Mouse (Mus musculus) ovary, postnatal 36 days (tissue): ENCODE data around the gene Fpgs.

Experiments used
- DNase-seq: peaks from one replicate; pipeline ENCODE4 v3.0.0; 2022; ENCODE audit warnings: low spot score, mixed read lengths

The Fpgs gene

DNA sequence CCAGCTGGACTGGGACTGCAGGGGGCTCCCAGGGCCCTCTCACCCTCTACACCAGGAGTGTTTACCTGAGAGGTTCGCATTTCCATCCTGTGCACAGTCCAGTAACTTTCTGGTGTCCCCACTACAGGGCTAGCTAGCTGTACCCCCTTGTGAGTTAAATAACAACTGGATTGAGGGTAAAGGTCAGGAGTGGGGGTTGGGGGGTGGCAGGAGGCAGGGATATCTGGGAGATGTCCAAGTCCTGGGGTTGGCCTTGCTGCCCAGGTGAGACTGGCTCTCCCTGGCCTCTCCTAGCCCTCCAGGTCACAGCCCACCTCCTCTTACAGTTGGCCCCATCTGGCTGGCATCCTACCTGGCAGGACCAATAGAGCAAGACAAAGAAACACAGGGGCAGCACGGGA, at the start of gene Fpgs:
TSS of gene Fpgs (minus strand) at position 125 of the 401 bp plus-strand sequence.
- DNase-seq: no peak

DNA sequence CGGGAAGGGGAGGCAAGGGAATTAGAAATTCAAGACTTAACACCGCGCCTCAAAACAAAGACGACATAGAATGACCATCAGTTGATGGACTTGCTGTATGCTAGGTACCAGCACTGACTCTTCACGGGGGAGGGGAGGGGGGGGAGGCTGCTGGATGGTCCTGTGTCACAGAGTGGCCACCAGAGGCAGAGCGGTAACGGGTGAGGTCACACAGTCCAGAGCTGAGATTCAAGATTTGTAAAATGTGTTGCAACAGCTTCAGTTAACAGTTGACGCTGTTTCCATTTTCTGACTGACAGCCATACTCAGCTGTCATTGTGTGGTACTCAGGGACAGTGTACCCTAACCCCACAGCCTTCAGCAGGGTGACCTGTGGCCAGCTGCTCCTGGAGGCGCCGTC, 48.2 kb upstream of the Fpgs start:
- no peak for DNase-seq

GRCm38 (mm10) chr2:32751665-32752033, 47.7 kb upstream of the Fpgs start:
- DNase-seq: no peak

DNA sequence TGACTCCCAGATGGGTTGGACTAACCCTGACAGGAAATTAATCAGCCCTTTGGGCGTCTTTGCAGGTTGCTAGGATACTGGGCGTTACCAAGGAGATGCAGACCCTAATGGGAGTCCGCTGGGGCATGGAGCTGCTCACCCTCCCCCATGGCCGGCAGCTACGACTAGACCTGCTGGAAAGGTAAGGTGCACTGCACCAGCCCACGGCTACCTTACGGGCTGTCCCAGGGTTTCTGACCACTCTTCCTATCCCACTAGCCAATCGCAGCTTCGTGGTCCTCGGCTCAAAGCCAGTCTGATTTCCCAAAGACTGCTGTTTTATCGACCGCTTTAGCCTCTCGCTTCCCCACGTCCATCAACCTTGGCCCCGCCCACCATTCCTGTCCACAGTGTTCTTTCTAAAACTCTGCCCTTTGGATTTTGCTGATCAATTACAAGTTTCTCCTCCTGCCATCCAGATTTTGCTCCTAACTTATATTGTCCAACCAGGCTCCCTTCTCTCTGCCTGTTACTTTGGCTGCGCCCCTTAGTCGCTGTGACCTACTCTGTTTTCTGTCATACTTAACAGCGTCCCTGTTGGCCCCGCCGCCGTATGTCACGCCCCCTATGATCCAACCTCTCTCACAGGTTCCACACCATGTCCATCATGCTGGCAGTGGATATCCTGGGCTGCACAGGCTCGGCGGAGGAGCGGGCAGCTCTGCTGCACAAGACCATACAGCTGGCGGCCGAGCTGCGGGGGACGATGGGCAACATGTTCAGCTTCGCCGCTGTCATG, 47.1 kb upstream of the Fpgs start:
- DNase-seq: peak; percentile 73

- no peak for DNase-seq
Observed at GRCm38 (mm10) chr2:32750199-32750598, 46.3 kb upstream of the Fpgs start.

GRCm38 (mm10) chr2:32749082-32749481, 45.1 kb upstream of the Fpgs start:
- DNase-seq: no peak

GRCm38 (mm10) chr2:32744272-32744982, 40.5 kb upstream of the Fpgs start:
- DNase-seq: no peak

DNA sequence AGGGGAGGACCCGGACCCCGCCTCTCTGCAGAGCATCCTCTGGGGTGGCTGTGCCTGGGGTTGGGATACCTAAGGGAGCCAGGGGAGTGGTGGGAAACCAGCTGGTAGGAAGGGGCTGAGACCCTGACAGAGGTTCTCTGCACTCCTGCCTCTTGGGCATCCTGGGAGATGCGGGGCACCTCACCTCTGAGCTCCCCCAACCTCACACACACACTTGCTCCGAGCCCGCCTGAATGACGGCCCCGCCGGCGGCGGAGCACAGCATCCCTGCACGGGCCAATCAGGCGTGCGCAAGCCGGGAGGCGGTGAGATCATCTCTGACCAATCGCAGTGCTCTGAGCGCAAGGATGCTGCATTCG, 38.2 kb upstream of the Fpgs start:
- no peak for DNase-seq

DNA sequence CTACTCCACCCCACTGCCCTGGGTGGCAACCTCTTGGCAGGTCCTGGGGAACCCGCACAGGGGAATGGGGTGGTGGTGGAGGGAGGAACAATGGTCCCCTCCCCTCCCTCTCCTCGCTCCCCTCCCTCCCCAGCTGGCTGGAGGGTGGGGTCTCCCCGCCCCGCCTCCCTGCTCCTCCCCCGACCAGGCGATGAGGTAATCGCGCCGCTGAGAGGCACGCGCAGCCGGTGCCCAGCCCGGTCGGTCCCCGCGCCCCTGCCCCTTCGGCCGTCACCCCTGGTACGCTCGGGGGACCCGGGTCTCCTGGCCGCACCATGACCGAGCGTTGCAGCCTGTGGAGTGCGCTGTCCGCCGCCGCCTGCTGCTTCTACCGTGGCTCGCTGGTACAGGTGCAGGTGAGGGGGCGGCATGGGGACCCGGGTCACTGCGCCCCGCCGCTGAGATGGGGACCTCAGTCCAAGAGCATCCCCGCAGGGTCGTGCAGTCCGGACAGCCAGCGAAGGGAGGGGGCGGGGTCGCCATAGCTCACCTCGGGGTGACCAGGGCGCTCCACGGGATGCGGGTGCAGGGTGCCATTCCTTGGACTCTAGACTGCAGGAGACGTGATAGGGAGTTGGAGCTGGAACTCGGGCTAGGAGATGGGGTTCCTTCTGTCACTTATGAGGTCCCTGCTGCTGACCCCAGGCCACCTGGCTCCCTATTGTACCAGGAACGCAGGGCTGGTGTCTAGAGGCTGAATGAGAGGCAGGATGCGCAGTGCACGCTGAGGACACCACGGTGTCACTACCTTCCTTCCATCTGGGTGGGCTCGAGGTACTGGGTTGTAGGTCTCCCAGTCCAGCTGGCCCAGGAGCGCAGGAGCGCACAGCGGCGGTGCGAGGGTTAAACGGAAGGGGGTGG, 37.6 kb upstream of the Fpgs start:
- DNase-seq: peak; percentile 48

DNA sequence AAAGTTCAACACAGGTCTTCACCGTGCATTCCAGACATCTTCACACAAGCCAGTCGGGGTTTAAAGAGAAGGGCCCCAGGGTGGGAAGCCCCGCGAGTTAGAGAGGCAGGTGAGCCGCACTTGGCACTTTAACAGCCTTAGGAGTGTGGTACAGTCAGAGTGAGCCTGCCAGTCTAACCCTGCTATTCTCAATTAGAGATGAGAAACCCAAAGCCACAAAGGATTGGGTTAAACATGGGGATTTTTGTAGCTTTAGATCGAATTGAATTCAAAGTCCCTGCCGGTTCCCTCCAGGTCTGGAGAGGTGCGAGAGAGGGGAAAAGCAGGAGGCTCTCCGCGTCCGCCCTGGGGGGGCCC, 36.9 kb upstream of the Fpgs start, which contains the start of gene 6330409D20Rik:
TSS of gene 6330409D20Rik (minus strand) at position 101 of the 357 bp plus-strand sequence.
- no peak for DNase-seq

GRCm38 (mm10) chr2:32739311-32739710, 35.4 kb upstream of the Fpgs start:
- DNase-seq: no peak

DNA sequence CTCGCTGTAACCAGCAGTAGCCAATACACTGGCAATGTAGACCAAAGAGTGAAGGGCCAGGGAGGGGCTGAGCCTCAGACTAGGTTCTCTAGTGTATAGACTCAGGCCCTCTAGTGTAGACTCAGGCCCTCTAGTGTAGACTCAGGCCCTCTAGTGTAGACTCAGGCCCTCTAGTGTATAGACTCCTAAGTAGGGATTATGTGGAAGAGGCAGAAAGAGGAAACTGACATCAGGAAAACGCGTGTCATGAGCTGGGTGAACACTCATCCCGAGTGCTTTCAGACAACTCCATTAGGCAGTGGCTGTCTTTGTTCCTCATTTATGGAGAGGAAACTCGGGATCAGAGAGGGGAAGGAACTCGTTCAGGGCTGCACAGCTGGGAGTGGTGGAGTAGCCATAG, 33.1 kb upstream of the Fpgs start:
- no peak for DNase-seq

GRCm38 (mm10) chr2:32736306-32736829, 32.4 kb upstream of the Fpgs start:
- DNase-seq: no peak

DNA sequence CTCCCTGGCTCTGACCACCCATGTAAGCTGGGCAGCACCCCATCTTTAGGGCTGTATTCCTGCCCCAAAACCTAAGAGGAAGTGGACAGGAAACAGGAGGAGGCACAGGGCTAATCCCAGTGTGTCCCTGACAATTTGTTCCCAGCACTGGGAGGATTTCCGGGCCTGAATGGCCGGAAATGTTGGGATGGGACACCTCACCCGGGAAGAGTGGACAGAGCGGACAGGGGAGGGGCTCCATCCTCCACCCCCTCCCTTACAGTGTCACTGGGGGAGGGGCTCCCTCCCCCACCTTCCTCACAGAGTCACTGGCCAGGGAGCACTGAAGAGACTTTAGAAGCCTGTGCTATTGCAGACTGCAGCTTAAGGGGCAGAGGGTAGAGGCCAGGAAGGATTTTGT, 31.0 kb upstream of the Fpgs start:
- no peak for DNase-seq

DNA sequence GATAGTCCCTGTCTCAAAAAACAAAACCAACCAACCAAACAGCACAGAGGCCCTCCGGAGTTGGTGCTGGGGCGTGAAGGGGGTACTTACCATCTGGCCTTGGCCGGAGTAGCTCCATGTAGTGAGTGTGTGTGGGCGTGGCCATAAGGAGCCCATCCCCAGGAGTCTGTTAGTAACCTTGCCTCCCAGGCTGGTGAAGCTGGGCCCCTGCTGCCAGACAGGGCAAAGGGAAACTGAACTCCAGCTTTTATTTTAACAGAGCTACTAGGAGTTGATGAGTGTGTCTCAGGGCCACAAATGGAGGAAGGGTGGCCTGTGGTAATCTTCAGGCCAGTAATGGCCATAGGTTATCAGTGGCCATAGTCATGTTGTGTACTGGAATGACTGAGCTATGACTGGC, 30.5 kb upstream of the Fpgs start:
- DNase-seq: no peak

- DNase-seq: no peak
Observed at GRCm38 (mm10) chr2:32732695-32733094, 28.8 kb upstream of the Fpgs start.

GRCm38 (mm10) chr2:32731911-32732310, 28.0 kb upstream of the Fpgs start:
- DNase-seq: no peak

GRCm38 (mm10) chr2:32730854-32731253, 26.9 kb upstream of the Fpgs start:
- DNase-seq: no peak

- DNase-seq: no peak
Observed at GRCm38 (mm10) chr2:32729547-32729946, 25.6 kb upstream of the Fpgs start.

- DNase-seq: no peak
Observed at GRCm38 (mm10) chr2:32728463-32728862, 24.5 kb upstream of the Fpgs start.

- DNase-seq: peak; percentile 87
Observed at GRCm38 (mm10) chr2:32727435-32727834, 23.5 kb upstream of the Fpgs start.
